Mouse (Mus musculus): ENCODE data around the gene Mkks. TPM values are rescaled to one million over a fixed set of nuclear protein-coding genes. Genes with fewer than 3 reads are reported as not detected.

Mkks gene
- polyA plus RNA-seq, 1 experiment from 2014 or later = 14.2 TPM

- ATAC-seq (ENCODE audit: low FRiP score) = no peak
- WGBS = 78% methylated on average over 3 of the region's 3 CpGs
Observed at GRCm38 (mm10) chr2:136832936-136833335, 58.3 kb downstream of the Mkks start.

GRCm38 (mm10) chr2:136827612-136828011 lies 63.6 kb downstream of the Mkks start:
- no peak for ATAC-seq (ENCODE audit: low FRiP score)
- Histone ChIP-seq H3K4me2 (no peak overlapping the region), H3K27ac (no peak overlapping the region), H3K4me1 (replicated peaks) (no peaks in the 10 kb centered on the region), H3K9ac (no peak overlapping the region), H3K9me3 (no peaks in the 10 kb centered on the region), H3K36me3 (no peaks in the 10 kb centered on the region), H3K4me3 (no peak overlapping the region), H3K27me3 (no peaks in the 10 kb centered on the region)
- WGBS = 89% methylated on average over 4 of the region's 4 CpGs

More at GRCm38 (mm10) chr2:136832936-136833335, 58.3 kb downstream of the Mkks start:
- Histone ChIP-seq H3K4me1 (replicated peaks) (no peaks in the 10 kb centered on the region), H3K9me3 (no peaks in the 10 kb centered on the region), H3K4me3 (no peak overlapping the region), H3K36me3 (no peaks in the 10 kb centered on the region), H3K27ac (no peak overlapping the region), H3K4me2 (no peak overlapping the region), H3K9ac (no peak overlapping the region), H3K27me3 (no peaks in the 10 kb centered on the region)

Other genes with a start within 250 kb of the Mkks start
- gene Snap25, start 177.9 kb downstream of the Mkks start, polyA plus RNA-seq (2015; fragmentation: Nextera tagmentation; extraction: Ambion mirVana) = 134 and 141 TPM in 2 replicates
- gene AL731706.2, start 5.7 kb downstream of the Mkks start, polyA plus RNA-seq (2015; fragmentation: Nextera tagmentation; extraction: Ambion mirVana) = 29.6 and 37.6 TPM in 2 replicates
- gene Slx4ip, start 171 bp downstream of the Mkks start, polyA plus RNA-seq (2015; fragmentation: Nextera tagmentation; extraction: Ambion mirVana) = 14.1 and 14.6 TPM in 2 replicates
- 21.1 and 23.0 TPM in 2 replicates for gene AL731706.1, start within 50 bp of the Mkks start, polyA plus RNA-seq (2015; fragmentation: Nextera tagmentation; extraction: Ambion mirVana)
- gene Jag1, start 225.3 kb upstream of the Mkks start, polyA plus RNA-seq (2015; fragmentation: Nextera tagmentation; extraction: Ambion mirVana) = 16.3 and 17.7 TPM in 2 replicates